Mouse (Mus musculus) CH12.LX (cell line): ENCODE measurements around the gene C130050O18Rik. TPM values are rescaled to one million over a fixed set of nuclear protein-coding genes. Genes with fewer than 3 reads are reported as not detected.

ENCODE experiments used
- DNase-seq: peaks from one replicate; pipeline ENCODE4 v3.0.0-alpha.2; 2013; ENCODE audit errors: extremely low read depth
- H3K27ac ChIP-seq: 2 replicates; pipeline ENCODE4 v1.5.1; 2012; ENCODE audit warnings: low read depth, mild to moderate bottlenecking, control low read depth, moderate library complexity; ENCODE audit not compliant: insufficient read depth
- H3K27me3 ChIP-seq: replicated peaks from 2 replicates; pipeline ENCODE3; 2012; ENCODE audit warnings: inconsistent platforms
- H3K36me3 ChIP-seq, 2 experiments: replicated peaks in 1 of 2; 2 replicates each; pipeline versions ENCODE3 to v1.6.1; 2012; ENCODE audit warnings: inconsistent platforms in 1 of 2, low read length in 1 of 2, mild to moderate bottlenecking in 1 of 2, mixed read lengths in 1 of 2, moderate library complexity in 1 of 2; ENCODE audit not compliant: control insufficient read depth in 1 of 2, insufficient read depth in 1 of 2
- H3K4me1 ChIP-seq, 2 experiments: 2 replicates each; pipeline ENCODE4 v1.6.1; 2012; ENCODE audit warnings: inconsistent platforms in 1 of 2, moderate library complexity in 1 of 2; ENCODE audit not compliant: insufficient read depth in 2 of 2, control insufficient read depth in 1 of 2
- H3K4me2 ChIP-seq: 2 replicates; pipeline ENCODE4 v1.6.1; 2012; ENCODE audit warnings: low read depth, mild to moderate bottlenecking, control low read depth; ENCODE audit not compliant: poor library complexity, insufficient read depth, severe bottlenecking
- H3K4me3 ChIP-seq, 3 experiments: fragments of 150-350 bp in 1 of 3; sonication (generic) in 1 of 3; replicated peaks in 1 of 3; 2 replicates each; pipeline versions ENCODE3 to v1.5.1; 2011 to 2012; ENCODE audit warnings: low read depth in 2 of 3, low read length in 2 of 3, mild to moderate bottlenecking in 2 of 3, moderate library complexity in 2 of 3, control low read depth in 1 of 3, improper control_type of control experiment in 1 of 3, inconsistent platforms in 1 of 3, mixed read lengths in 1 of 3; ENCODE audit not compliant: poor library complexity in 1 of 3
- H3K79me2 ChIP-seq: replicated peaks from 2 replicates; pipeline ENCODE4 v1.6.1; 2012; ENCODE audit warnings: mild to moderate bottlenecking, moderate library complexity; ENCODE audit not compliant: control insufficient read depth, poor library complexity, insufficient read depth, severe bottlenecking; ENCODE audit errors: extremely low read depth
- H3K9ac ChIP-seq: 2 replicates; pipeline ENCODE4 v1.6.1; 2012; ENCODE audit warnings: low read depth, mild to moderate bottlenecking, control low read depth, moderate library complexity; ENCODE audit not compliant: insufficient read depth
- H3K9me3 ChIP-seq: replicated peaks from 2 replicates; pipeline ENCODE3; 2012; ENCODE audit warnings: low read length, inconsistent platforms, mixed read lengths
- CHD1 ChIP-seq: IDR thresholded peaks from 2 replicates; pipeline ENCODE4 v1.6.1; 2012; ENCODE audit warnings: low read depth, low read length, improper control_type of control experiment, inconsistent platforms
- E2F4 ChIP-seq: IDR thresholded peaks from 2 replicates; pipeline ENCODE4 v1.6.1; 2011; ENCODE audit warnings: low read depth, low read length, improper control_type of control experiment; ENCODE audit not compliant: insufficient replicate concordance
- ELF1 ChIP-seq: IDR thresholded peaks from 2 replicates; pipeline ENCODE4 v1.6.1; 2014; ENCODE audit warnings: low read depth, mild to moderate bottlenecking, inconsistent platforms, low read length, improper control_type of control experiment
- EP300 ChIP-seq: IDR thresholded peaks from 2 replicates; pipeline ENCODE4 v1.6.1; 2011; ENCODE audit warnings: low read length, improper control_type of control experiment
- IRF4 ChIP-seq: IDR thresholded peaks from 2 replicates; pipeline ENCODE4 v1.6.1; 2014; ENCODE audit warnings: low read depth, mild to moderate bottlenecking, inconsistent platforms, low read length, improper control_type of control experiment
- MAZ ChIP-seq: IDR thresholded peaks from 2 replicates; pipeline ENCODE4 v1.6.1; 2012; ENCODE audit warnings: low read depth, mild to moderate bottlenecking, inconsistent platforms, low read length, improper control_type of control experiment, moderate library complexity
- NELFE ChIP-seq: IDR thresholded peaks from 2 replicates; pipeline ENCODE4 v1.6.1; 2011; ENCODE audit warnings: low read depth, low read length, improper control_type of control experiment
- NRF1 ChIP-seq: IDR thresholded peaks from 2 replicates; pipeline ENCODE4 v1.6.1; 2014; ENCODE audit warnings: low read depth, mild to moderate bottlenecking, inconsistent platforms, low read length, improper control_type of control experiment, moderate library complexity
- POLR2A ChIP-seq: IDR thresholded peaks from 2 replicates; pipeline ENCODE4 v1.6.1; 2011; ENCODE audit warnings: low read depth, mild to moderate bottlenecking, improper control_type of control experiment, low read length
- POLR2AphosphoS2 ChIP-seq: IDR thresholded peaks from 2 replicates; pipeline ENCODE4 v1.6.1; 2011; ENCODE audit warnings: low read depth, low read length, improper control_type of control experiment
- SMC3 ChIP-seq: IDR thresholded peaks from 2 replicates; pipeline ENCODE4 v1.6.1; 2011; ENCODE audit warnings: low read depth, low read length, improper control_type of control experiment
- TCF12 ChIP-seq: IDR thresholded peaks from 2 replicates; pipeline ENCODE4 v1.6.1; 2014; ENCODE audit warnings: low read depth, mild to moderate bottlenecking, inconsistent platforms, low read length, improper control_type of control experiment
- UBTF ChIP-seq: IDR thresholded peaks from 2 replicates; pipeline ENCODE4 v1.6.1; 2012; ENCODE audit warnings: low read depth, mild to moderate bottlenecking, inconsistent platforms, low read length, improper control_type of control experiment, moderate library complexity
- USF2 ChIP-seq: conservative IDR thresholded peaks from 2 replicates; pipeline ENCODE4 v1.6.1; 2011; ENCODE audit warnings: low read depth, low read length, improper control_type of control experiment
- ZKSCAN1 ChIP-seq: IDR thresholded peaks from 2 replicates; pipeline ENCODE4 v1.6.1; 2012; ENCODE audit warnings: low read depth, inconsistent platforms, low read length, improper control_type of control experiment, borderline replicate concordance
- ZMIZ1 ChIP-seq: IDR thresholded peaks from 2 replicates; pipeline ENCODE4 v1.6.1; 2012; ENCODE audit warnings: low read depth, mild to moderate bottlenecking, inconsistent platforms, low read length, improper control_type of control experiment
- dilution Hi-C: fragments of 300-500 bp; cut with MboI; formaldehyde crosslinking; loops from 2 replicates; pipeline ENCODE4 v1.14.3; 2020; ENCODE audit warnings: low sequenced_read_pairs; ENCODE audit not compliant: extremely low pct_unique_long_range_greater_than_20kb, extremely low pct_ligation_motif_present
- in situ Hi-C: fragments of 300-500 bp; cut with MboI; formaldehyde crosslinking; loops from 3 replicates; pipeline ENCODE4 v1.14.3; 2019; ENCODE audit warnings: low sequenced_read_pairs, low pct_ligation_motif_present, low pct_unique_long_range_greater_than_20kb, mixed read lengths
- polyA plus RNA-seq: library from polyadenylated mRNA; unstranded; fragments of >175 nt; gene quantifications from 2 replicates; pipeline ENCODE4 v1.2.1, GENCODE M21; 2012; ENCODE audit warnings: low read depth; ENCODE audit not compliant: insufficient read length
- total RNA-seq, 2 experiments: library from RNA; depleted of rRNA; stranded (reverse); fragments of 300-350 nt in 1 of 2; fragments of >200 nt in 1 of 2; gene quantifications; 2 replicates each; pipeline ENCODE4 v1.2.3; 2012 to 2014

C130050O18Rik gene
- total and polyA plus RNA-seq, 3 experiments = 0.54 TPM; not detected in 2

- TF ChIP-seq IRF4 (peak; percentile 23; the same call in 1 of the 2 replicates), EP300 (no peak), ELF1 (peak; percentile 78; the same call in 1 of the 2 replicates), SMC3 (no peak), MAZ (no peak), POLR2A (peak; percentile 80), E2F4 (peak; percentile 74; the same call in 1 of the 2 replicates), TCF12 (peak; percentile 80), UBTF (no peak)
Measured at GRCm38 (mm10) chr5:139460384-139461067, 55.4 kb downstream of the C130050O18Rik start, which contains the start of gene 3110082I17Rik (continued).

- TF ChIP-seq ZMIZ1 (no peak), POLR2AphosphoS2 (no peak), NRF1 (no peak), ELF1 (no peak), CHD1 (no peak), USF2 (no peak), ZKSCAN1 (no peak), NELFE (no peak), POLR2A (no peak)
- no peak overlapping the region for H3K9ac ChIP-seq
- H3K27me3 ChIP-seq = no peaks in the 10 kb centered on the region
- dilution Hi-C loops = no loop called here
- in situ Hi-C loops = loop anchor here (25.0 kb wide), 1 partner anchor 103 kb away; the partner anchor contains the start of genes Cox19 and Cyp2w1
- H3K79me2 ChIP-seq = no peaks in the 10 kb centered on the region
- H3K9me3 ChIP-seq = no peaks in the 10 kb centered on the region
- no peak overlapping the region for H3K27ac ChIP-seq
- H3K36me3 ChIP-seq = no peaks in the 10 kb centered on the region
- no peak overlapping the region for H3K4me2 ChIP-seq
- peaks cover 2 to 7% of the 10 kb centered on the region in 2 experiments; a peak in 3 of 4 replicates for H3K4me1 ChIP-seq
- H3K4me3 ChIP-seq = no peak overlapping the region
- DNase-seq = no peak
Measured at GRCm38 (mm10) chr5:139464874-139465273, 59.8 kb downstream of the C130050O18Rik start.

Other genes with a start within 250 kb of the C130050O18Rik start
- 16.7 and 18.5 TPM in 2 replicates for gene Sun1, start 204.6 kb upstream of the C130050O18Rik start, total RNA-seq (2012; rRNA removed)
- 12.2 and 12.9 TPM in 2 replicates for gene Sun1, start 204.6 kb upstream of the C130050O18Rik start, total RNA-seq (2014; rRNA removed)
- 8.7 and 10.1 TPM in 2 replicates for gene Sun1, start 204.6 kb upstream of the C130050O18Rik start, polyA plus RNA-seq
- gene Get4, start 153.0 kb upstream of the C130050O18Rik start, total RNA-seq (2012; rRNA removed) = 91.4 and 93.9 TPM in 2 replicates
- 96.4 and 103 TPM in 2 replicates for gene Get4, start 153.0 kb upstream of the C130050O18Rik start, total RNA-seq (2014; rRNA removed)
- 140 and 164 TPM in 2 replicates for gene Get4, start 153.0 kb upstream of the C130050O18Rik start, polyA plus RNA-seq
- gene Adap1, start 79.7 kb upstream of the C130050O18Rik start, total RNA-seq (2012; rRNA removed) = 73.2 and 93.9 TPM in 2 replicates
- gene Adap1, start 79.7 kb upstream of the C130050O18Rik start, total RNA-seq (2014; rRNA removed) = 53.9 and 55.3 TPM in 2 replicates
- gene Adap1, start 79.7 kb upstream of the C130050O18Rik start, polyA plus RNA-seq = 61.8 and 70.7 TPM in 2 replicates
- 30.1 and 38.8 TPM in 2 replicates for gene Cox19, start 53.9 kb upstream of the C130050O18Rik start, total RNA-seq (2012; rRNA removed)
- 32.1 and 32.3 TPM in 2 replicates for gene Cox19, start 53.9 kb upstream of the C130050O18Rik start, total RNA-seq (2014; rRNA removed)
- 70.1 and 74.0 TPM in 2 replicates for gene Cox19, start 53.9 kb upstream of the C130050O18Rik start, polyA plus RNA-seq
- not detected in 2 replicates for gene Cyp2w1, start 52.7 kb upstream of the C130050O18Rik start, total RNA-seq (2012; rRNA removed)
- gene Cyp2w1, start 52.7 kb upstream of the C130050O18Rik start, total RNA-seq (2014; rRNA removed) = not detected in 2 replicates
- gene Cyp2w1, start 52.7 kb upstream of the C130050O18Rik start, polyA plus RNA-seq = not detected in 2 replicates
- 0.08 and 0.13 TPM in 2 replicates for gene Gpr146, start 27.6 kb upstream of the C130050O18Rik start, total RNA-seq (2012; rRNA removed)
- gene Gpr146, start 27.6 kb upstream of the C130050O18Rik start, total RNA-seq (2014; rRNA removed) = not detected in 2 replicates
- gene Gpr146, start 27.6 kb upstream of the C130050O18Rik start, polyA plus RNA-seq = not detected in 2 replicates
- gene Gper1, start 17.9 kb downstream of the C130050O18Rik start, total RNA-seq (2012; rRNA removed) = 0.08 and 0.13 TPM in 2 replicates
- not detected in 2 replicates for gene Gper1, start 17.9 kb downstream of the C130050O18Rik start, total RNA-seq (2014; rRNA removed)
- not detected in 2 replicates for gene Gper1, start 17.9 kb downstream of the C130050O18Rik start, polyA plus RNA-seq
- gene 3110082I17Rik, start 55.2 kb downstream of the C130050O18Rik start, total RNA-seq (2012; rRNA removed) = 46.9 and 58.7 TPM in 2 replicates
- 37.5 and 41.2 TPM in 2 replicates for gene 3110082I17Rik, start 55.2 kb downstream of the C130050O18Rik start, total RNA-seq (2014; rRNA removed)
- 100.0 and 122 TPM in 2 replicates for gene 3110082I17Rik, start 55.2 kb downstream of the C130050O18Rik start, polyA plus RNA-seq
- 5.8 and 9.8 TPM in 2 replicates for gene Zfand2a, start 79.3 kb downstream of the C130050O18Rik start, total RNA-seq (2012; rRNA removed)
- 9.2 and 10.0 TPM in 2 replicates for gene Zfand2a, start 79.3 kb downstream of the C130050O18Rik start, total RNA-seq (2014; rRNA removed)
- gene Zfand2a, start 79.3 kb downstream of the C130050O18Rik start, polyA plus RNA-seq = 10.6 and 13.4 TPM in 2 replicates
- not detected in 2 replicates for gene Uncx, start 138.2 kb downstream of the C130050O18Rik start, total RNA-seq (2012; rRNA removed)
- gene Uncx, start 138.2 kb downstream of the C130050O18Rik start, total RNA-seq (2014; rRNA removed) = not detected in 2 replicates
- gene Uncx, start 138.2 kb downstream of the C130050O18Rik start, polyA plus RNA-seq = not detected in 2 replicates